Mouse (Mus musculus): Measurements from ENCODE around the gene Mycbpap.

DNA sequence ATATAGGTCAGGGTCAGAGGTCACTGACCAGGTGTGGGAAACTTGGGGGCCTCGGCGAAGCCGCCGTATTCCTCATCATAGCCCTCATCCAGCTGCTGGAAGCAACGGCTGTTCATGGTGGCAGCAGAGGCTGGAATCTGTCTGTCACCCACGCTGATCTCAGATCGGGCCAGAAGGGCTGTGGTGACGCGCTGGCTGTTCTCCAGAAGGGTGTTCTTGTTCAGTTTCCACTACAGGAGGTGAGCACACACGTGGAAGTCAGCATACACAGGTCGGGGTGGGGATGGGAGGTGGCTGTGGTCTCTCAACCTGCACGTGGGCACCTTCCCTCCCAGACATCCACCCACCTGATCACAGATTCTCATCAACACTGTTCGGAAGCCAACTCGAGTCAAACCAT lies 37.6 kb downstream of the Mycbpap start:
- no peak for TF ChIP-seq CTCF (IDR thresholded peaks at IDR 0.05; ENCODE audit: low read depth)
- no peak for TF ChIP-seq EP300 (IDR thresholded peaks at IDR 0.05; ENCODE audit: low read depth)

Measured in liver, postnatal 0 days (tissue).